Comparison of ENCODE assay signal across 9 mouse cellular contexts in the genomic region with DNA sequence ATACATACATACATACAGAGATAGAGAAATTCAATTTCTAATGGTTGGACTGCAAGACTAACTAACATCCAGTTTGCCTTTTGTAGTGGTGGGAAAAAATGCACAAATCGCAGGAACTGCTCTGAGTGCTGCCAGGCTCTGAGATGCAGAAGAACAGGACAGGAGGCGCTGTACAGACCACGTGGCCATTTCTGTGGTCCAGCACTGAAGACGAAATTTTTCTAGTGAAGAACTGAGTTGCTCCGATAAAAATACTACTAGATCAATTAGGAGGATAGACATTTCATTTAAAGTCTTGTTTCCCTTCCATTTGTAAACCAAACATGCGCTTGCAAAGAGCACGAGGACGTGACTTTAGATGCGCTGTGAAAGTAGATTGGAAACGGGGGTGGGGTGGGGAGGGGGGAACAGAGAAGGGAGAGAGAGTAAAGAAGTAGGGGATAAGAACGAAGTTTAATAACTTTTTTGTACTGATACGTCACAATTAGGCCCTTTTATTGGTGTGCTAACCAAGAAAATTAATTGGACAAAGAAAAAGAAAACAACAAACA. TPM values are rescaled to one million over a fixed set of nuclear protein-coding genes. Genes with fewer than 3 reads are reported as not detected.
A peak's percentile ranks its signal among the peaks of the same experiment; 100 is the strongest.
DNase-seq lines count a peak whose midpoint lies in the region; ATAC-seq lines count a peak whose summit lies in the region.
"Had no signal": no experiment of that assay in that cellular context is flagged by ENCODE, and none has a peak within 500 bp of the region (broad histone marks: within the 10 kb centered on the region; RNA-seq: fewer than 3 reads in every experiment).

No protein-coding gene starts in this region.

- H3K9me3 ChIP-seq in heart, embryonic 15.5 days (replicated peaks), result no peaks in the 10 kb centered on the region
- no peaks in the 10 kb centered on the region for H3K9me3 ChIP-seq in liver, embryonic 12.5 days (replicated peaks)

- H3K27me3 ChIP-seq in heart, embryonic 15.5 days, result no peaks in the 10 kb centered on the region
- H3K27me3 ChIP-seq in liver, embryonic 12.5 days (replicated peaks), result peaks cover 3% of the 10 kb centered on the region; the same call in 1 of the 2 replicates

- H3K4me1 ChIP-seq in heart, embryonic 15.5 days (replicated peaks), result peaks cover 17% of the 10 kb centered on the region
- peaks cover 42% of the 10 kb centered on the region for H3K4me1 ChIP-seq in liver, embryonic 12.5 days

- 0 out of 2 replicates have a peak, but pooled peaks have one; percentile 28 for ATAC-seq in frontal cortex, adult (ENCODE audit: low TSS enrichment)
- no peak for ATAC-seq in heart, embryonic 15.5 days (replicated peaks; ENCODE audit: insufficient number of reproducible peaks, insufficient read depth, low FRiP score, low read depth)
- no peak for ATAC-seq in liver, embryonic 12.5 days

- no peak overlapping the region for H3K9ac ChIP-seq in heart, embryonic 15.5 days
- H3K9ac ChIP-seq in liver, embryonic 12.5 days, result peak overlapping the region; percentile 64

- peak overlapping the region; percentile 75 for H3K4me2 ChIP-seq in heart, embryonic 15.5 days
- H3K4me2 ChIP-seq in liver, embryonic 12.5 days, result peak overlapping the region; percentile 93

- WGBS in heart, embryonic 15.5 days, result 0% methylated on average over 12 of the region's 12 CpGs
- WGBS in liver, embryonic 12.5 days (ENCODE audit: insufficient replicate concordance), result under 1% methylated on average over 12 of the region's 12 CpGs

- no peaks in the 10 kb centered on the region for H3K36me3 ChIP-seq in heart, embryonic 15.5 days
- no peaks in the 10 kb centered on the region for H3K36me3 ChIP-seq in liver, embryonic 12.5 days

- H3K27ac ChIP-seq in heart, embryonic 15.5 days, result no peak overlapping the region
- H3K27ac ChIP-seq in liver, embryonic 12.5 days, result peak overlapping the region; percentile 18; the same call in 1 of the 2 replicates

- peak overlapping the region; percentile 56 for H3K4me3 ChIP-seq in heart, embryonic 15.5 days
- peak overlapping the region; percentile 64 for H3K4me3 ChIP-seq in liver, embryonic 12.5 days

- DNase-seq in frontal cortex, postnatal 25 days (ENCODE audit: low spot score in 2 of 2), result no peak
- DNase-seq in B cell, adult 2 months, result peak; percentile 10 to 18
- DNase-seq in c-Kit-positive CD71-positive TER-119-positive erythroid progenitor cells, embryonic 14.5 days (ENCODE audit: low spot score), result peak; percentile 62
- DNase-seq in retina, postnatal 1 day, result peak; percentile 72
- DNase-seq in testis, postnatal 10 days (ENCODE audit: low spot score), result no peak

RNA-seq across cellular contexts. Expression of gene Trim27, which starts 7.6 kb away (rescaled TPM):
- 61.4 and 84.7 TPM in 2 replicates for polyA plus RNA-seq in heart, embryonic 15.5 days (2015; fragmentation: Nextera tagmentation; extraction: Ambion mirVana)
- 129 and 132 TPM in 2 replicates for polyA plus RNA-seq in liver, embryonic 12.5 days (2016; fragmentation: Nextera tagmentation; extraction: Ambion mirVana)

RNA-seq across cellular contexts. Expression of gene Olfr1368, which starts 26.0 kb away (rescaled TPM):
- polyA plus RNA-seq in heart, embryonic 15.5 days (2015; fragmentation: Nextera tagmentation; extraction: Ambion mirVana), result not detected in 2 replicates
- polyA plus RNA-seq in liver, embryonic 12.5 days (2016; fragmentation: Nextera tagmentation; extraction: Ambion mirVana), result not detected in 2 replicates

RNA-seq across cellular contexts. Expression of gene Olfr263, which starts 42.2 kb away (rescaled TPM):
- not detected in 2 replicates for polyA plus RNA-seq in heart, embryonic 15.5 days (2015; fragmentation: Nextera tagmentation; extraction: Ambion mirVana)
- not detected in 2 replicates for polyA plus RNA-seq in liver, embryonic 12.5 days (2016; fragmentation: Nextera tagmentation; extraction: Ambion mirVana)
- polyA plus RNA-seq: testis, adult 2 months had no signal

Comparison
In these comparisons a context has a peak if more than half of its experiments do, and no peak if none do; other contexts are left out.
1. DNase-seq: peak in B cell, adult 2 months (2 of 2), c-Kit-positive CD71-positive TER-119-positive erythroid progenitor cells, embryonic 14.5 days (single experiment) and retina, postnatal 1 day (single experiment); none in frontal cortex, postnatal 25 days (0 of 2) and testis, postnatal 10 days (single experiment).